ENCODE assay signal across 7 mouse cellular contexts in the genomic region with DNA sequence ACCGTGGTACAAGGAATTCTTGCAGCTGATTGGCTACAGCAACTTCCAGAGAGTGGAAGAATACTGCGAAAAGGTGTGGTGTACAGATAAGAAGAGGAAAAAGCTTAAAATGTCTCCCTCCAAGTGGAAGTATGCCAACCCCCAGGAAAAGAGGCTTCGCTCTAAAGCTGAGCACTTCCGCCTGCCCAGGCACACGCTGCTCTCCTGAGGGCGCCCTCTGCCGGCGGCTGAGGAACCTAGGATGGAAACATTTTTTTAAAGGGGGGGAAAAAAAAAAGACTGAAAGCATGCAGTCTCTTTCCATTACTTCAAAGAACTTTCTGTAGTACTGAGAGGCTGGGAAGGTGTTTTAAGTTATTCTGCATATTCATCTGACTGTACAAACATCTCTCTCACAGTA.
DNase-seq lines count a peak whose midpoint lies in the region; ATAC-seq and TF ChIP-seq lines count a peak whose summit lies in the region.

No protein-coding gene starts in this region.

- H3K79me2 ChIP-seq in MEL (ENCODE audit: control insufficient read depth, insufficient read depth, low read length, poor library complexity), result no peaks in the 10 kb centered on the region

- no peak overlapping the region for H3K9ac ChIP-seq in kidney, postnatal 0 days (ENCODE audit: low read depth, low read length)
- H3K9ac ChIP-seq in MEL (ENCODE audit: control insufficient read depth, low read depth, low read length, poor library complexity, severe bottlenecking), result no peak overlapping the region
- no peak overlapping the region for H3K9ac ChIP-seq in forebrain, embryonic 12.5 days
- H3K9ac ChIP-seq in midbrain, postnatal 0 days (replicated peaks; ENCODE audit: low read length, poor library complexity, severe bottlenecking), result no peak overlapping the region

- no peak for TF ChIP-seq EP300 in MEL (IDR thresholded peaks at IDR 0.05; ENCODE audit: low read depth in 1 of 2, low read length in 2 of 2)

- ATAC-seq in kidney, postnatal 0 days (replicated peaks; ENCODE audit: low FRiP score, low read depth), result no peak
- peak; percentile 11; the same call in 1 of the 2 replicates for ATAC-seq in forebrain, embryonic 12.5 days (ENCODE audit: low FRiP score)
- no peak for ATAC-seq in midbrain, postnatal 0 days (ENCODE audit: low FRiP score)

- no peak overlapping the region for H3K27ac ChIP-seq in kidney, postnatal 0 days
- H3K27ac ChIP-seq in MEL (ENCODE audit: control insufficient read depth, low read depth, low read length), result no peak overlapping the region
- H3K27ac ChIP-seq in forebrain, embryonic 12.5 days, result no peak overlapping the region
- H3K27ac ChIP-seq in midbrain, postnatal 0 days (ENCODE audit: low read depth, low read length), result no peak overlapping the region

- no peak overlapping the region for H3K4me2 ChIP-seq in kidney, postnatal 0 days (ENCODE audit: low read length)
- H3K4me2 ChIP-seq in forebrain, embryonic 12.5 days, result no peak overlapping the region
- no peak overlapping the region for H3K4me2 ChIP-seq in midbrain, postnatal 0 days (ENCODE audit: low read depth, low read length, poor library complexity, severe bottlenecking)

- WGBS in kidney, postnatal 0 days, result 44% methylated on average over 8 of the region's 8 CpGs
- 48% methylated on average over 8 of the region's 8 CpGs for WGBS in forebrain, embryonic 12.5 days
- 46% methylated on average over 8 of the region's 8 CpGs for WGBS in midbrain, postnatal 0 days

- no peaks in the 10 kb centered on the region for H3K4me1 ChIP-seq in kidney, postnatal 0 days (replicated peaks; ENCODE audit: insufficient read depth, low read length)
- H3K4me1 ChIP-seq in MEL (ENCODE audit: control insufficient read depth in 1 of 2, insufficient read depth in 2 of 2, low read length in 2 of 2), result peaks cover 0 to 3% of the 10 kb centered on the region in 2 experiments; a peak in 1 of 4 replicates
- H3K4me1 ChIP-seq in forebrain, embryonic 12.5 days, result no peaks in the 10 kb centered on the region
- H3K4me1 ChIP-seq in midbrain, postnatal 0 days (ENCODE audit: insufficient read depth, low read length), result no peaks in the 10 kb centered on the region

- TF ChIP-seq POLR2A in MEL (IDR thresholded peaks at IDR 0.05; ENCODE audit: control insufficient read depth in 1 of 2, insufficient read depth in 1 of 2, low read depth in 1 of 2, low read length in 2 of 2, poor library complexity in 1 of 2), result no peak

- peak; percentile 21 for TF ChIP-seq RAD21 in MEL (IDR thresholded peaks at IDR 0.05; ENCODE audit: low read depth, low read length)

- H3K4me3 ChIP-seq in kidney, postnatal 0 days (replicated peaks; ENCODE audit: low read depth, low read length), result no peak overlapping the region
- no peak overlapping the region for H3K4me3 ChIP-seq in MEL (ENCODE audit: control insufficient read depth in 1 of 2, insufficient read depth in 1 of 2, low read depth in 2 of 2, low read length in 2 of 2)
- H3K4me3 ChIP-seq in forebrain, embryonic 12.5 days (replicated peaks), result no peak overlapping the region
- no peak overlapping the region for H3K4me3 ChIP-seq in midbrain, postnatal 0 days (ENCODE audit: low read depth, low read length)

- H3K9me3 ChIP-seq in kidney, postnatal 0 days (replicated peaks; ENCODE audit: low read length), result no peaks in the 10 kb centered on the region
- H3K9me3 ChIP-seq in MEL (replicated peaks; ENCODE audit: insufficient read depth, low read length), result no peaks in the 10 kb centered on the region
- H3K9me3 ChIP-seq in forebrain, embryonic 12.5 days, result no peaks in the 10 kb centered on the region
- H3K9me3 ChIP-seq in midbrain, postnatal 0 days (ENCODE audit: low read length), result no peaks in the 10 kb centered on the region

- TF ChIP-seq CTCF in kidney, postnatal 0 days (IDR thresholded peaks at IDR 0.05; ENCODE audit: low read depth), result peak; percentile 62
- peak; percentile 50 to 90 (median 76) for TF ChIP-seq CTCF in MEL (IDR thresholded peaks at IDR 0.05 in 2 of 3, conservative IDR thresholded peaks at IDR 0.05 in 1 of 3; ENCODE audit: control insufficient read depth in 1 of 3, insufficient read depth in 1 of 3, low read depth in 2 of 3, low read length in 3 of 3, poor library complexity in 1 of 3, severe bottlenecking in 1 of 3)
- peak; percentile 64 for TF ChIP-seq CTCF in midbrain, postnatal 0 days (IDR thresholded peaks at IDR 0.05)

- no peaks in the 10 kb centered on the region for H3K27me3 ChIP-seq in kidney, postnatal 0 days (ENCODE audit: insufficient read depth, low read length)
- no peaks in the 10 kb centered on the region for H3K27me3 ChIP-seq in MEL (ENCODE audit: control insufficient read depth in 1 of 2, insufficient read depth in 2 of 2, low read length in 2 of 2)
- no peaks in the 10 kb centered on the region for H3K27me3 ChIP-seq in forebrain, embryonic 12.5 days
- H3K27me3 ChIP-seq in midbrain, postnatal 0 days (ENCODE audit: insufficient read depth, low read length), result no peaks in the 10 kb centered on the region

- H3K36me3 ChIP-seq in kidney, postnatal 0 days (ENCODE audit: insufficient read depth, low read length), result no peaks in the 10 kb centered on the region
- no peaks in the 10 kb centered on the region for H3K36me3 ChIP-seq in MEL (ENCODE audit: control insufficient read depth in 1 of 2, insufficient read depth in 2 of 2, low read length in 2 of 2)
- H3K36me3 ChIP-seq in forebrain, embryonic 12.5 days (replicated peaks), result no peaks in the 10 kb centered on the region
- H3K36me3 ChIP-seq in midbrain, postnatal 0 days (ENCODE audit: insufficient read depth, low read length), result no peaks in the 10 kb centered on the region

- peak; percentile 28 for DNase-seq in kidney, postnatal 0 days (ENCODE audit: low spot score)
- no peak for DNase-seq in kidney, adult 8-10 months
- DNase-seq in CD4-positive helper T cell, adult 2 months (ENCODE audit: low read depth, low spot score), result peak; percentile 2
- DNase-seq in MEL (ENCODE audit: low read depth, low spot score), result peak; percentile 61
- peak; percentile 21 for DNase-seq in midbrain, postnatal 0 days (ENCODE audit: low spot score)
- DNase-seq in frontal cortex, postnatal 25 days (ENCODE audit: low spot score in 2 of 2), result no peak

TF ChIP-seq in MEL, 35 proteins besides CTCF, POLR2A, EP300 and RAD21:
- TF ChIP-seq HCFC1 (IDR thresholded peaks at IDR 0.05; ENCODE audit: low read depth, low read length) (no peak), MYC (IDR thresholded peaks at IDR 0.05; ENCODE audit: low read depth, low read length) (0 out of 2 replicates have a peak, but pooled peaks have one; percentile 29), SMC3 (IDR thresholded peaks at IDR 0.05; ENCODE audit: low read depth, low read length) (peak; percentile 56), ZNF384 (IDR thresholded peaks at IDR 0.05; ENCODE audit: low read depth, low read length) (peak; percentile 84), USF1 (IDR thresholded peaks at IDR 0.05; ENCODE audit: low read depth, low read length) (no peak), POLR2AphosphoS2 (IDR thresholded peaks at IDR 0.05; ENCODE audit: low read length) (no peak), ZKSCAN1 (IDR thresholded peaks at IDR 0.05; ENCODE audit: low read depth, low read length) (no peak), RCOR1 (IDR thresholded peaks at IDR 0.05; ENCODE audit: low read depth, low read length) (no peak), GATA1 (IDR thresholded peaks at IDR 0.05; ENCODE audit: low read depth, low read length) (no peak)

Comparison
In these comparisons a context has a peak if more than half of its experiments do, and no peak if none do; other contexts are left out.
1. DNase-seq: peak in kidney, postnatal 0 days (single experiment), CD4-positive helper T cell, adult 2 months (single experiment), MEL (single experiment) and midbrain, postnatal 0 days (single experiment); none in kidney, adult 8-10 months (0 of 2) and frontal cortex, postnatal 25 days (0 of 2).
2. Peak in every context shown above with its lines, with median percentiles within 50 percentile points of each other: CTCF ChIP-seq.